Mouse (Mus musculus) gastrocnemius, adult 8-10 months (tissue): ENCODE measurements at regions not wholly inside any gene's neighbourhood (a gene's known extent, or its start where the extent isn't known, plus 50 kb on each side); places are given as distances from the start of the nearest gene placed in this dataset.

ENCODE experiments used
- DNase-seq, 2 experiments: peaks; one replicate each; pipeline ENCODE4 v3.0.0; 2022; ENCODE audit warnings: low spot score in 2 of 2

- DNase-seq, result no peak
These were observed 95.5 kb downstream of the 1700017N19Rik start for GRCm38 (mm10) chr10:100685748-100686147.

GRCm38 (mm10) chr10:100695944-100696343 lies 105.7 kb downstream of the 1700017N19Rik start:
- DNase-seq, result no peak

GRCm38 (mm10) chr10:100699206-100699605 lies 108.9 kb downstream of the 1700017N19Rik start:
- DNase-seq, result no peak

GRCm38 (mm10) chr10:100700281-100701205 lies 110.3 kb downstream of the 1700017N19Rik start:
- DNase-seq, result no peak

- no peak for DNase-seq
These were observed 111.7 kb downstream of the 1700017N19Rik start for GRCm38 (mm10) chr10:100701938-100702337.

GRCm38 (mm10) chr10:100716084-100716667 lies 125.9 kb downstream of the 1700017N19Rik start:
- DNase-seq, result no peak

GRCm38 (mm10) chr10:100718574-100718973 lies 128.3 kb downstream of the 1700017N19Rik start:
- DNase-seq, result no peak

GRCm38 (mm10) chr10:100741269-100741668 lies 151.0 kb downstream of the 1700017N19Rik start:
- DNase-seq, result no peak

- peak; percentile 5 to 22 for DNase-seq
These were observed 151.8 kb downstream of the 1700017N19Rik start for GRCm38 (mm10) chr10:100742065-100742464.

GRCm38 (mm10) chr10:100746151-100746550 lies 155.9 kb downstream of the 1700017N19Rik start:
- no peak for DNase-seq

GRCm38 (mm10) chr10:100754957-100755356 lies 164.7 kb downstream of the 1700017N19Rik start:
- DNase-seq, result no peak

- no peak for DNase-seq
These were observed 184.0 kb downstream of the 1700017N19Rik start for GRCm38 (mm10) chr10:100774252-100774651.

- DNase-seq, result no peak
These were observed 201.9 kb downstream of the 1700017N19Rik start for GRCm38 (mm10) chr10:100792166-100792565.

GRCm38 (mm10) chr10:100792569-100792968 lies 202.3 kb downstream of the 1700017N19Rik start:
- no peak for DNase-seq

GRCm38 (mm10) chr10:100795215-100795972 lies 205.1 kb downstream of the 1700017N19Rik start:
- no peak for DNase-seq

- no peak for DNase-seq
These were observed 221.4 kb downstream of the 1700017N19Rik start for GRCm38 (mm10) chr10:100811639-100812038.

GRCm38 (mm10) chr10:100834794-100835193 lies 244.5 kb downstream of the 1700017N19Rik start:
- no peak for DNase-seq

GRCm38 (mm10) chr10:100853213-100853612 lies 262.9 kb downstream of the 1700017N19Rik start:
- DNase-seq, result no peak

- no peak for DNase-seq
These were observed 266.2 kb downstream of the 1700017N19Rik start for GRCm38 (mm10) chr10:100856509-100856908.

- no peak for DNase-seq
These were observed 275.4 kb downstream of the 1700017N19Rik start for GRCm38 (mm10) chr10:100865501-100866181.

- no peak for DNase-seq
These were observed 278.2 kb downstream of the 1700017N19Rik start for GRCm38 (mm10) chr10:100868360-100868916.
